Mouse (Mus musculus) stomach, embryonic 15.5 days (tissue): Measurements from ENCODE around the gene Gp1ba. TPM values are rescaled to one million over a fixed set of nuclear protein-coding genes. Genes with fewer than 3 reads are reported as not detected.

Source experiments
- ATAC-seq: fragments of 200-750 bp; cut with Nextera tagmentation; 2 replicates; pipeline ENCODE4 v1.8.0; 2017; ENCODE audit warnings: low read depth, moderate number of reproducible peaks, moderate TSS enrichment; ENCODE audit not compliant: insufficient read depth, low FRiP score
- H3K27ac ChIP-seq: fragments of 300-500 bp; sonication (generic); 2 replicates; pipeline ENCODE4 v1.5.1; 2015; ENCODE audit warnings: mild to moderate bottlenecking, inconsistent platforms
- H3K27me3 ChIP-seq: fragments of 300-500 bp; sonication (generic); replicated peaks from 2 replicates; pipeline ENCODE4 v1.6.1; 2015; ENCODE audit warnings: inconsistent platforms
- H3K36me3 ChIP-seq: fragments of 300-500 bp; sonication (generic); 2 replicates; pipeline ENCODE4 v1.6.1; 2015; ENCODE audit warnings: inconsistent platforms
- H3K4me1 ChIP-seq: fragments of 300-500 bp; sonication (generic); 2 replicates; pipeline ENCODE4 v1.6.1; 2015; ENCODE audit warnings: inconsistent platforms
- H3K4me2 ChIP-seq: fragments of 300-500 bp; sonication (generic); 2 replicates; pipeline ENCODE4 v1.6.1; 2015; ENCODE audit warnings: mild to moderate bottlenecking, inconsistent platforms
- H3K4me3 ChIP-seq: fragments of 300-500 bp; sonication (generic); replicated peaks from 2 replicates; pipeline ENCODE4 v1.5.1; 2015; ENCODE audit warnings: inconsistent platforms
- H3K9ac ChIP-seq: fragments of 300-500 bp; sonication (generic); 2 replicates; pipeline ENCODE4 v1.6.1; 2015; ENCODE audit warnings: inconsistent platforms
- H3K9me3 ChIP-seq: fragments of 300-500 bp; sonication (generic); 2 replicates; pipeline ENCODE4 v1.6.1; 2016; ENCODE audit warnings: inconsistent platforms
- WGBS: fragments of 180-500 bp; shearing (Covaris S2); methylation state at CpG from one replicate; pipeline ENCODE4 v1.1.7; 2015; 5-methylcytosine and 5-hydroxymethylcytosine counted together
- polyA plus RNA-seq: library from polyadenylated mRNA; unstranded; fragments of >200 nt; fragmentation: Nextera tagmentation; extraction: Ambion mirVana; gene quantifications from 2 replicates; pipeline ENCODE4 v1.2.1, GENCODE M21; 2015

Gene Gp1ba
- polyA plus RNA-seq, 1 experiment from 2014 or later: 0.09 TPM

- ATAC-seq: no peak
- H3K4me2 ChIP-seq: no peak overlapping the region
- H3K27ac ChIP-seq: no peak overlapping the region
- H3K27me3 ChIP-seq: no peaks in the 10 kb centered on the region
- H3K9ac ChIP-seq: no peak overlapping the region
- H3K9me3 ChIP-seq: no peaks in the 10 kb centered on the region
- H3K4me3 ChIP-seq: no peak overlapping the region
- H3K36me3 ChIP-seq: peaks cover 36% of the 10 kb centered on the region
- 92% methylated on average over 8 of the region's 8 CpGs for WGBS
- H3K4me1 ChIP-seq: peaks cover 6% of the 10 kb centered on the region
Observed at GRCm38 (mm10) chr11:70679361-70679760, 40.4 kb downstream of the Gp1ba start.

- Histone ChIP-seq H3K9me3 (no peaks in the 10 kb centered on the region), H3K4me2 (no peak overlapping the region), H3K36me3 (peaks cover 38% of the 10 kb centered on the region), H3K4me3 (no peak overlapping the region), H3K9ac (no peak overlapping the region), H3K4me1 (peaks cover 6% of the 10 kb centered on the region), H3K27me3 (no peaks in the 10 kb centered on the region), H3K27ac (no peak overlapping the region)
- 85% methylated on average over 7 of the region's 8 CpGs for WGBS
- no peak for ATAC-seq
Observed at GRCm38 (mm10) chr11:70679894-70680293, 41.0 kb downstream of the Gp1ba start.

GRCm38 (mm10) chr11:70681170-70681569, 42.2 kb downstream of the Gp1ba start:
- 67% methylated on average over 12 of the region's 12 CpGs for WGBS
- H3K4me3 ChIP-seq: no peak overlapping the region
- no peak overlapping the region for H3K4me2 ChIP-seq
- no peak overlapping the region for H3K27ac ChIP-seq
- peaks cover 6% of the 10 kb centered on the region for H3K4me1 ChIP-seq
- H3K9me3 ChIP-seq: no peaks in the 10 kb centered on the region
- no peak overlapping the region for H3K9ac ChIP-seq
- ATAC-seq: no peak
- no peaks in the 10 kb centered on the region for H3K27me3 ChIP-seq
- H3K36me3 ChIP-seq: peaks cover 39% of the 10 kb centered on the region

GRCm38 (mm10) chr11:70681897-70682581, 43.1 kb downstream of the Gp1ba start:
- Histone ChIP-seq H3K36me3 (peaks cover 36% of the 10 kb centered on the region), H3K9me3 (no peaks in the 10 kb centered on the region), H3K9ac (no peak overlapping the region), H3K4me1 (peaks cover 6% of the 10 kb centered on the region), H3K27me3 (no peaks in the 10 kb centered on the region), H3K27ac (no peak overlapping the region), H3K4me3 (no peak overlapping the region), H3K4me2 (no peak overlapping the region)
- WGBS: 35% methylated on average over 11 of the region's 11 CpGs
- no peak for ATAC-seq

GRCm38 (mm10) chr11:70683640-70684039, 44.7 kb downstream of the Gp1ba start:
- H3K4me1 ChIP-seq: peaks cover 11% of the 10 kb centered on the region
- no peak overlapping the region for H3K9ac ChIP-seq
- 87% methylated on average over 5 of the region's 5 CpGs for WGBS
- no peaks in the 10 kb centered on the region for H3K27me3 ChIP-seq
- H3K9me3 ChIP-seq: no peaks in the 10 kb centered on the region
- no peak overlapping the region for H3K27ac ChIP-seq
- peaks cover 36% of the 10 kb centered on the region for H3K36me3 ChIP-seq
- no peak overlapping the region for H3K4me3 ChIP-seq
- ATAC-seq: no peak
- H3K4me2 ChIP-seq: no peak overlapping the region

GRCm38 (mm10) chr11:70686901-70687566, 48.1 kb downstream of the Gp1ba start:
- peak overlapping the region; percentile 77 for H3K4me2 ChIP-seq
- peaks cover 19% of the 10 kb centered on the region for H3K36me3 ChIP-seq
- no peaks in the 10 kb centered on the region for H3K9me3 ChIP-seq
- peaks cover 19% of the 10 kb centered on the region for H3K4me1 ChIP-seq
- H3K4me3 ChIP-seq: peak overlapping the region; percentile 97
- peak overlapping the region; percentile 76 for H3K9ac ChIP-seq
- H3K27me3 ChIP-seq: no peaks in the 10 kb centered on the region
- peak; percentile 47; the same call in 1 of the 2 replicates for ATAC-seq
- 2% methylated on average over 16 of the region's 16 CpGs for WGBS
- peak overlapping the region; percentile 95 for H3K27ac ChIP-seq

GRCm38 (mm10) chr11:70687601-70688199, 48.8 kb downstream of the Gp1ba start, which contains the start of gene Camta2:
Gene Camta2, minus strand, starts transcription at chr11:70688105.
- Histone ChIP-seq H3K9me3 (no peaks in the 10 kb centered on the region), H3K27ac (peak within 1 kb of the TSS; percentile 95), H3K27me3 (no peaks in the 10 kb centered on the region), H3K36me3 (peaks cover 19% of the 10 kb centered on the region), H3K4me3 (peak within 1 kb of the TSS; percentile 97), H3K4me1 (peaks cover 14% of the 10 kb centered on the region), H3K4me2 (peak within 1 kb of the TSS; percentile 77), H3K9ac (peak within 1 kb of the TSS; percentile 76)
- peak; percentile 81 for ATAC-seq
- WGBS: under 1% methylated on average over 55 of the region's 55 CpGs

- peak overlapping the region; percentile 95 for H3K27ac ChIP-seq
- no peaks in the 10 kb centered on the region for H3K9me3 ChIP-seq
- peak overlapping the region; percentile 76 for H3K9ac ChIP-seq
- no peaks in the 10 kb centered on the region for H3K27me3 ChIP-seq
- peak overlapping the region; percentile 77 for H3K4me2 ChIP-seq
- H3K4me1 ChIP-seq: peaks cover 14% of the 10 kb centered on the region
- peaks cover 16% of the 10 kb centered on the region for H3K36me3 ChIP-seq
- H3K4me3 ChIP-seq: peak overlapping the region; percentile 97
- 17% methylated on average over 8 of the region's 8 CpGs for WGBS
- ATAC-seq: no peak
Observed at GRCm38 (mm10) chr11:70688372-70688771, 49.5 kb downstream of the Gp1ba start.

GRCm38 (mm10) chr11:70689578-70689977, 50.7 kb downstream of the Gp1ba start:
- no peak overlapping the region for H3K4me3 ChIP-seq
- ATAC-seq: no peak
- H3K27ac ChIP-seq: no peak overlapping the region
- no peaks in the 10 kb centered on the region for H3K9me3 ChIP-seq
- 36% methylated on average over 4 of the region's 4 CpGs for WGBS
- H3K4me1 ChIP-seq: peaks cover 14% of the 10 kb centered on the region
- H3K27me3 ChIP-seq: no peaks in the 10 kb centered on the region
- H3K36me3 ChIP-seq: 0 out of 2 replicates have a peak, but pooled peaks cover 8% of the 10 kb centered on the region
- H3K9ac ChIP-seq: no peak overlapping the region
- H3K4me2 ChIP-seq: no peak overlapping the region

Other genes starting within 250 kb of the Gp1ba start
- gene Pelp1, start 229.1 kb upstream of the Gp1ba start, polyA plus RNA-seq: 31.5 and 33.8 TPM in 2 replicates
- gene Arrb2, start 206.5 kb upstream of the Gp1ba start, polyA plus RNA-seq: 15.0 and 19.4 TPM in 2 replicates
- 36.1 and 40.6 TPM in 2 replicates for gene Med11, start 187.2 kb upstream of the Gp1ba start, polyA plus RNA-seq
- gene Zmynd15, start 179.7 kb upstream of the Gp1ba start, polyA plus RNA-seq: 0.73 and 0.75 TPM in 2 replicates
- 7.3 and 8.8 TPM in 2 replicates for gene Cxcl16, start 179.1 kb upstream of the Gp1ba start, polyA plus RNA-seq
- 65.0 and 71.2 TPM in 2 replicates for gene Tm4sf5, start 133.9 kb upstream of the Gp1ba start, polyA plus RNA-seq
- gene Vmo1, start 124.5 kb upstream of the Gp1ba start, polyA plus RNA-seq: 0.62 TPM in 1 of 2 replicates, not detected in the other
- gene Gltpd2, start 119.9 kb upstream of the Gp1ba start, polyA plus RNA-seq: 2.1 and 3.3 TPM in 2 replicates
- gene Psmb6, start 113.8 kb upstream of the Gp1ba start, polyA plus RNA-seq: 689 and 690 TPM in 2 replicates
- not detected in 2 replicates for gene Gm40193, start 106.2 kb upstream of the Gp1ba start, polyA plus RNA-seq
- 12.9 and 13.7 TPM in 2 replicates for gene Pld2, start 99.1 kb upstream of the Gp1ba start, polyA plus RNA-seq
- 14.9 and 15.9 TPM in 2 replicates for gene Mink1, start 76.2 kb upstream of the Gp1ba start, polyA plus RNA-seq
- 0.23 TPM in 1 of 2 replicates, not detected in the other for gene 4930544D05Rik, start 23.3 kb upstream of the Gp1ba start, polyA plus RNA-seq
- gene Chrne, start 19.9 kb upstream of the Gp1ba start, polyA plus RNA-seq: not detected in 2 replicates
- gene Rnf167, start 8.1 kb downstream of the Gp1ba start, polyA plus RNA-seq: 97.2 and 108 TPM in 2 replicates
- 150 and 151 TPM in 2 replicates for gene Slc25a11, start 8.4 kb downstream of the Gp1ba start, polyA plus RNA-seq
- 1,701 and 2,042 TPM in 2 replicates for gene Pfn1, start 15.5 kb downstream of the Gp1ba start, polyA plus RNA-seq
- 13.9 and 16.6 TPM in 2 replicates for gene Eno3, start 18.1 kb downstream of the Gp1ba start, polyA plus RNA-seq
- gene Spag7, start 30.3 kb downstream of the Gp1ba start, polyA plus RNA-seq: 152 and 156 TPM in 2 replicates
- 13.0 and 15.5 TPM in 2 replicates for gene Camta2, start 49.0 kb downstream of the Gp1ba start, polyA plus RNA-seq
- 1.1 and 1.4 TPM in 2 replicates for gene Inca1, start 61.0 kb downstream of the Gp1ba start, polyA plus RNA-seq
- 4.2 and 4.6 TPM in 2 replicates for gene Kif1c, start 61.4 kb downstream of the Gp1ba start, polyA plus RNA-seq
- gene Zfp3, start 125.1 kb downstream of the Gp1ba start, polyA plus RNA-seq: 5.5 and 6.9 TPM in 2 replicates
- gene Scimp, start 173.5 kb downstream of the Gp1ba start, polyA plus RNA-seq: 0.35 and 0.61 TPM in 2 replicates
- 36.8 and 41.1 TPM in 2 replicates for gene Rabep1, start 205.7 kb downstream of the Gp1ba start, polyA plus RNA-seq